Comparison of ENCODE assay signal across 30 mouse cellular contexts in the genomic region with DNA sequence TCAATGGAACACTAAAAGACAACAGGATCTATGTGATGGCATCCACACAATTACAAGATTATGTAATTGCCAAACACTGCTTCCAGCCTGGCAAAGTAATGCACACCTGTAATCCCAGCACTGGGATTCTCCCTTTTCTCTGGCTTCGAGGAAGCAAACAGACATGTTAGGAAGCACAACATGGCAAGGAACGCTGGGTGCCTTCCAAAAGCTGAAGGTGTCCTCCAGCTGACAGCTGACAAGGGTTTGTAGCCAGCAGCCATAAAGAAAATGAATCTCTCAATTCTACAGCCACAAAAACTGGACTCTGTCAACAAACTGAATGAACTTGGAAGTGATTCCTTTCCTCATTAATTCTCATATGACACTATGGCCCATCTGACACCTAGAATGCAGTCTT.
A peak's percentile ranks its signal among the peaks of the same experiment; 100 is the strongest.
DNase-seq lines count a peak whose midpoint lies in the region; ATAC-seq and TF ChIP-seq lines count a peak whose summit lies in the region.
"Had no signal": no experiment of that assay in that cellular context is flagged by ENCODE, and none has a peak within 500 bp of the region (broad histone marks: within the 10 kb centered on the region; RNA-seq: fewer than 3 reads in every experiment).

No protein-coding gene starts in this region.

- H3K9me3 ChIP-seq in midbrain, postnatal 0 days (ENCODE audit: low read length) = no peaks in the 10 kb centered on the region
- H3K9me3 ChIP-seq in midbrain, embryonic 10.5 days (replicated peaks) = no peaks in the 10 kb centered on the region
- H3K9me3 ChIP-seq: embryonic facial prominence, embryonic 10.5 days; embryonic facial prominence, embryonic 13.5 days; forebrain, embryonic 12.5 days; G1E; heart, embryonic 12.5 days; heart, embryonic 15.5 days; hindbrain, embryonic 10.5 days had no signal

- no peaks in the 10 kb centered on the region for H3K4me1 ChIP-seq in midbrain, postnatal 0 days (ENCODE audit: insufficient read depth, low read length)
- no peaks in the 10 kb centered on the region for H3K4me1 ChIP-seq in midbrain, embryonic 10.5 days
- H3K4me1 ChIP-seq: embryonic facial prominence, embryonic 10.5 days; embryonic facial prominence, embryonic 13.5 days; forebrain, embryonic 12.5 days; heart, embryonic 12.5 days; heart, embryonic 15.5 days; hindbrain, embryonic 10.5 days had no signal

- no peaks in the 10 kb centered on the region for H3K36me3 ChIP-seq in midbrain, postnatal 0 days (ENCODE audit: insufficient read depth, low read length)
- H3K36me3 ChIP-seq in midbrain, embryonic 10.5 days = no peaks in the 10 kb centered on the region
- H3K36me3 ChIP-seq: embryonic facial prominence, embryonic 10.5 days; embryonic facial prominence, embryonic 13.5 days; forebrain, embryonic 12.5 days; G1E; heart, embryonic 12.5 days; heart, embryonic 15.5 days; hindbrain, embryonic 10.5 days had no signal

- H3K27ac ChIP-seq in midbrain, postnatal 0 days (ENCODE audit: low read depth, low read length) = no peak overlapping the region
- no peak overlapping the region for H3K27ac ChIP-seq in midbrain, embryonic 10.5 days (replicated peaks)
- H3K27ac ChIP-seq: embryonic facial prominence, embryonic 10.5 days; embryonic facial prominence, embryonic 13.5 days; forebrain, embryonic 12.5 days; heart, embryonic 15.5 days; hindbrain, embryonic 10.5 days; hindbrain, embryonic 14.5 days had no signal

- no peaks in the 10 kb centered on the region for H3K27me3 ChIP-seq in midbrain, postnatal 0 days (ENCODE audit: insufficient read depth, low read length)
- no peaks in the 10 kb centered on the region for H3K27me3 ChIP-seq in midbrain, embryonic 10.5 days (ENCODE audit: low read depth, poor library complexity, severe bottlenecking)
- H3K27me3 ChIP-seq: CH12.LX; embryonic facial prominence, embryonic 13.5 days; forebrain, embryonic 12.5 days; heart, embryonic 12.5 days; heart, embryonic 15.5 days had no signal

- H3K4me3 ChIP-seq in midbrain, postnatal 0 days (ENCODE audit: low read depth, low read length) = no peak overlapping the region
- H3K4me3 ChIP-seq in midbrain, embryonic 10.5 days = no peak overlapping the region
- H3K4me3 ChIP-seq: embryonic facial prominence, embryonic 10.5 days; embryonic facial prominence, embryonic 13.5 days; erythroblast, embryonic 14.5 days; forebrain, embryonic 12.5 days; heart, embryonic 12.5 days; heart, embryonic 15.5 days; hindbrain, embryonic 10.5 days had no signal

- ATAC-seq in midbrain, postnatal 0 days (ENCODE audit: low FRiP score) = no peak
- ATAC-seq: forebrain, postnatal 0 days; intestine, postnatal 0 days; Patski had no signal

- no peak overlapping the region for H3K9ac ChIP-seq in midbrain, postnatal 0 days (replicated peaks; ENCODE audit: low read length, poor library complexity, severe bottlenecking)
- H3K9ac ChIP-seq: embryonic facial prominence, embryonic 13.5 days; forebrain, embryonic 12.5 days; forebrain, postnatal 0 days; heart, embryonic 12.5 days; heart, embryonic 15.5 days; hindbrain, embryonic 14.5 days had no signal

- DNase-seq in cerebellum, postnatal 14 days = peak; percentile 50 to 62
- DNase-seq in cerebellum, adult 8-10 months = no peak
- peak; percentile 2 to 14 for DNase-seq in layer of hippocampus, postnatal 10 days (ENCODE audit: low spot score in 2 of 2)
- no peak for DNase-seq in layer of hippocampus, adult 9-10 months (ENCODE audit: low spot score)
- DNase-seq in midbrain, postnatal 0 days (ENCODE audit: low spot score) = peak; percentile 4
- DNase-seq in midbrain, embryonic 10.5 days (ENCODE audit: low spot score) = no peak
- DNase-seq: adrenal gland, postnatal 10 days; adrenal gland, postnatal 36 days; B cell, adult 2 months; cerebellum, adult 11 months; cerebellum, adult 2 months; cerebellum, postnatal 36 days; embryo, embryonic 11 days; forebrain, postnatal 0 days; gastrocnemius, postnatal 25 days; heart, adult 18-20 months; heart, postnatal 10 days; heart, postnatal 36 days had no signal

- no peak for TF ChIP-seq CTCF in midbrain, postnatal 0 days (IDR thresholded peaks at IDR 0.05)

- H3K4me2 ChIP-seq in midbrain, postnatal 0 days (ENCODE audit: low read depth, low read length, poor library complexity, severe bottlenecking) = no peak overlapping the region
- H3K4me2 ChIP-seq: embryonic facial prominence, embryonic 13.5 days; forebrain, embryonic 12.5 days; heart, embryonic 12.5 days; heart, embryonic 15.5 days; hindbrain, embryonic 14.5 days had no signal

- 78% methylated on average over 2 of the region's 2 CpGs for WGBS in midbrain, postnatal 0 days
- WGBS in midbrain, embryonic 10.5 days = 75% methylated on average over 2 of the region's 2 CpGs

Comparison
In these comparisons a context has a peak if more than half of its experiments do, and no peak if none do; other contexts are left out.
1. DNase-seq: peak in cerebellum, postnatal 14 days (2 of 2), layer of hippocampus, postnatal 10 days (2 of 2) and midbrain, postnatal 0 days (single experiment); none in cerebellum, adult 8-10 months (single experiment), layer of hippocampus, adult 9-10 months (single experiment) and midbrain, embryonic 10.5 days (single experiment).